Mouse (Mus musculus) lung, postnatal 0 days (tissue): ENCODE results near the gene Tmem203.

Experiments used
- CTCF ChIP-seq: IDR thresholded peaks from 2 replicates; pipeline ENCODE4 v1.5.1; 2016; ENCODE audit warnings: antibody characterized with exemption, mild to moderate bottlenecking
- EP300 ChIP-seq: IDR thresholded peaks from 2 replicates; pipeline ENCODE4 v1.6.1; 2016; ENCODE audit warnings: antibody characterized with exemption, mild to moderate bottlenecking, control low read depth

DNA sequence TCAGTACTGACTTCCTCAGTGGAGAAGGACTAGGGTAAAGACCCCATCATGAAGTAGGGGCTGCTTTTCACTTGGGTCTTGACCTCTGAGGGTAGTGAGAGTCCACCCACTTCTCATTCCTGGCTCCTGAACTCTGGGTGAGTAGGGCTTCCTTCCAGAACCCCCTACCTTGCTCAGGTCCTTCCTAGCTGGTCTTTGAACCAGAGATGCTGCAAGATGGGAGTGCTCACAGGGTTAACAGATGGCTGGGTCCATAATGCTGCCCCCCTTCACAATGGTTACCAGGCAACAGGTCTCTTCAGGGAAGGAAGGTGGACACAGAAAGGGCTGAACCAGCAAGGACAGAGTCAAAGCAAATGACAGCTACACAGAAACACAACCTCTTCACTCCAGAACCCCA lies 36.8 kb upstream of the Tmem203 start, which contains the start of gene Fam166a:
- TF ChIP-seq CTCF (no peak), EP300 (no peak)
